In the genomic region with DNA sequence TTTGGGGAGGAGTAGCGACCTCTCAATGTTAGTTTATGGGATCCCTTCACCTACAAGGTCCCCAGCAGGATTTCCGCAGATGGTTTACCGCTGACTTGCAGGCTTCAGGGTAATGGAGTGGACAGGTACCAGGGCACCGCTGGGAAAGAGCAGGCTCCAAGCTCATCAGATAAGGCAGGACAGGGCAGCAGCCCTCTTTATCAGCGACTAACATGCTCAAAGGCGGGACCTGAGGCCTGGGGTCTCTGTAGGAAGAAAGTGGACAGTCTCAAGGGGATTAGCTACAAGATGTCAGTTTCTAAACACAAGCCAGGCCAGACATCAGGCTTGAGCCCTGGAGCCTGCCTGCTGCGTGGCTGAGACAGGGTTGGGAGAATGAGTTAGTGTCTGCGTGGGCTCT, we compare ENCODE assay signal across 27 mouse cellular contexts.
DNase-seq lines count a peak whose midpoint lies in the region; ATAC-seq lines count a peak whose summit lies in the region.
"Had no signal": no experiment of that assay in that cellular context is flagged by ENCODE, and none has a peak within 500 bp of the region (broad histone marks: within the 10 kb centered on the region; RNA-seq: fewer than 3 reads in every experiment).

No protein-coding gene starts in this region.

- no peaks in the 10 kb centered on the region for H3K9me3 ChIP-seq in heart, embryonic 12.5 days (replicated peaks)
- H3K9me3 ChIP-seq: embryonic facial prominence, embryonic 12.5 days; embryonic facial prominence, embryonic 15.5 days; forebrain, embryonic 12.5 days; forebrain, embryonic 15.5 days; heart, embryonic 15.5 days had no signal

- peaks cover 30% of the 10 kb centered on the region for H3K4me1 ChIP-seq in heart, embryonic 12.5 days (replicated peaks)
- H3K4me1 ChIP-seq: forebrain, embryonic 15.5 days had no signal

- ATAC-seq in frontal cortex, adult (ENCODE audit: low TSS enrichment), result peak; percentile 67
- peak; percentile 58; the same call in 1 of the 2 replicates for ATAC-seq in heart, embryonic 12.5 days (ENCODE audit: insufficient number of reproducible peaks, low FRiP score)
- ATAC-seq: activated CD4-positive, CD25-positive, alpha-beta regulatory T cell, adult 4 months; forebrain, embryonic 15.5 days; hindbrain, postnatal 0 days; inflammation-experienced regulatory T-cells, adult 6 months; intestine, embryonic 16.5 days had no signal

- peaks cover 40% of the 10 kb centered on the region for H3K27me3 ChIP-seq in heart, embryonic 12.5 days (replicated peaks)

- H3K4me2 ChIP-seq in heart, embryonic 12.5 days, result no peak overlapping the region
- H3K4me2 ChIP-seq: embryonic facial prominence, embryonic 12.5 days; embryonic facial prominence, embryonic 15.5 days; forebrain, embryonic 12.5 days; forebrain, embryonic 15.5 days; heart, embryonic 15.5 days; hindbrain, embryonic 14.5 days had no signal

- no peak overlapping the region for H3K27ac ChIP-seq in heart, embryonic 12.5 days (ENCODE audit: poor library complexity, severe bottlenecking)
- H3K27ac ChIP-seq: embryonic facial prominence, embryonic 12.5 days; embryonic facial prominence, embryonic 15.5 days; forebrain, embryonic 12.5 days; forebrain, embryonic 15.5 days; heart, embryonic 15.5 days; hindbrain, embryonic 14.5 days; hindbrain, postnatal 0 days had no signal

- DNase-seq in cerebellum, adult 11-12 months, result peak; percentile 2
- no peak for DNase-seq in cerebellum, postnatal 36 days
- no peak for DNase-seq in frontal cortex, postnatal 25 days (ENCODE audit: low spot score in 2 of 2)
- DNase-seq in heart, postnatal 25 days (ENCODE audit: low spot score), result no peak
- DNase-seq in yolk sac, embryonic 10.5 days (ENCODE audit: low spot score), result peak; percentile 60
- no peak for DNase-seq in spleen, postnatal 4 days (ENCODE audit: low spot score in 2 of 2)
- DNase-seq: adrenal gland, adult 8-10 months; adrenal gland, postnatal 25 days; cerebellum, adult 18-20 months; cerebellum, adult 9-10 months; cerebellum, postnatal 14 days; gastrocnemius, postnatal 25 days; heart, postnatal 10 days; heart, postnatal 4 days; kidney, adult 18-20 months had no signal

- H3K36me3 ChIP-seq in heart, embryonic 12.5 days, result no peaks in the 10 kb centered on the region
- H3K36me3 ChIP-seq: embryonic facial prominence, embryonic 12.5 days; embryonic facial prominence, embryonic 15.5 days; forebrain, embryonic 12.5 days; forebrain, embryonic 15.5 days; heart, embryonic 15.5 days had no signal

- no peak overlapping the region for H3K4me3 ChIP-seq in heart, embryonic 12.5 days
- H3K4me3 ChIP-seq: embryonic facial prominence, embryonic 12.5 days; embryonic facial prominence, embryonic 15.5 days; forebrain, embryonic 12.5 days; forebrain, embryonic 15.5 days; heart, embryonic 15.5 days had no signal

- 23% methylated on average over 8 of the region's 8 CpGs for WGBS in heart, embryonic 12.5 days

- intact Hi-C loops in heart, postnatal 25 days (cut with DNase I), result no loop called here

- H3K9ac ChIP-seq in heart, embryonic 12.5 days, result no peak overlapping the region
- H3K9ac ChIP-seq: embryonic facial prominence, embryonic 12.5 days; embryonic facial prominence, embryonic 15.5 days; forebrain, embryonic 12.5 days; forebrain, embryonic 15.5 days; heart, embryonic 15.5 days; hindbrain, embryonic 14.5 days had no signal

Comparison
In these comparisons a context has a peak if more than half of its experiments do, and no peak if none do; other contexts are left out.
1. DNase-seq: peak in cerebellum, adult 11-12 months (single experiment) and yolk sac, embryonic 10.5 days (single experiment); none in cerebellum, postnatal 36 days (0 of 2), frontal cortex, postnatal 25 days (0 of 2), heart, postnatal 25 days (single experiment) and spleen, postnatal 4 days (0 of 2).